Mouse (Mus musculus) liver, embryonic 14.5 days (tissue): ENCODE measurements at regions not wholly inside any gene's neighbourhood (a gene's known extent, or its start where the extent isn't known, plus 50 kb on each side); places are given as distances from the start of the nearest gene placed in this dataset.
A peak's percentile ranks its signal among the peaks of the same experiment; 100 is the strongest.

Experiments
- ATAC-seq: fragments of 200-750 bp; cut with Nextera tagmentation; 2 replicates; pipeline ENCODE4 v1.8.0; 2017; ENCODE audit warnings: moderate number of reproducible peaks, mild to moderate bottlenecking, moderate library complexity; ENCODE audit not compliant: insufficient read depth
- DNase-seq, 3 experiments: peaks; one replicate each; pipeline ENCODE4 v3.0.0-alpha.2; 2012 to 2013; ENCODE audit warnings: low read depth in 3 of 3, low spot score in 3 of 3
- H3K27ac ChIP-seq: fragments of 300-500 bp; sonication (generic); 2 replicates; pipeline ENCODE4 v1.5.1; 2014; ENCODE audit warnings: moderate library complexity, mild to moderate bottlenecking, control low read depth, inconsistent platforms
- H3K27me3 ChIP-seq: fragments of 300-500 bp; sonication (generic); 2 replicates; pipeline ENCODE4 v1.6.1; 2014; ENCODE audit warnings: mild to moderate bottlenecking, low read length, moderate library complexity; ENCODE audit not compliant: control insufficient read depth, insufficient read depth
- H3K36me3 ChIP-seq: fragments of 300-500 bp; sonication (generic); replicated peaks from 2 replicates; pipeline ENCODE4 v1.6.1; 2014; ENCODE audit warnings: low read depth; ENCODE audit not compliant: control insufficient read depth, insufficient read depth
- H3K4me1 ChIP-seq, 2 experiments: fragments of 200-500 bp in 1 of 2; fragments of 300-500 bp in 1 of 2; sonication (generic) in 1 of 2; replicated peaks; 2 replicates each; pipeline ENCODE4 v1.6.1; 2012 to 2014; ENCODE audit warnings: antibody characterized with exemption in 1 of 2, inconsistent platforms in 1 of 2, low read length in 1 of 2; ENCODE audit not compliant: control insufficient read depth in 2 of 2, insufficient read depth in 2 of 2
- H3K4me2 ChIP-seq: fragments of 300-500 bp; sonication (generic); 2 replicates; pipeline ENCODE4 v1.6.1; 2014; ENCODE audit warnings: low read depth, mild to moderate bottlenecking, control low read depth, moderate library complexity
- H3K4me3 ChIP-seq, 2 experiments: fragments of 200-500 bp in 1 of 2; fragments of 300-500 bp in 1 of 2; sonication (generic) in 1 of 2; 2 replicates each; pipeline ENCODE4 v1.5.1; 2012 to 2014; ENCODE audit warnings: low read depth in 2 of 2, low read length in 2 of 2, mild to moderate bottlenecking in 2 of 2, control low read depth in 1 of 2, inconsistent platforms in 1 of 2, moderate library complexity in 1 of 2; ENCODE audit not compliant: insufficient read depth in 1 of 2
- H3K9ac ChIP-seq: fragments of 300-500 bp; sonication (generic); replicated peaks from 2 replicates; pipeline ENCODE4 v1.6.1; 2014; ENCODE audit warnings: mild to moderate bottlenecking, control low read depth, moderate library complexity
- H3K9me3 ChIP-seq: fragments of 300-500 bp; sonication (generic); 2 replicates; pipeline ENCODE4 v1.6.1; 2016; ENCODE audit warnings: low read length, mixed read lengths; ENCODE audit not compliant: control insufficient read depth
- CTCF ChIP-seq: IDR thresholded peaks from 2 replicates; pipeline ENCODE4 v1.5.1; 2016; ENCODE audit warnings: antibody characterized with exemption, low read depth, control low read depth
- EP300 ChIP-seq: IDR thresholded peaks from 2 replicates; pipeline ENCODE4 v1.6.1; 2016; ENCODE audit warnings: antibody characterized with exemption, low read depth
- WGBS: fragments of 180-500 bp; shearing (Covaris S2); extraction: QIAGEN DNeasy Blood & Tissue Kit; methylation state at CpG from one replicate; pipeline ENCODE4 v1.1.7; 2014; ENCODE audit not compliant: insufficient replicate concordance; 5-methylcytosine and 5-hydroxymethylcytosine counted together

GRCm38 (mm10) chr1:151130845-151131626, 51.3 kb upstream of the Gm47985 start:
- 57% methylated on average over 5 of the region's 5 CpGs for WGBS
- H3K36me3 ChIP-seq, result no peaks in the 10 kb centered on the region
- no peak for TF ChIP-seq EP300
- TF ChIP-seq CTCF, result no peak
- DNase-seq, result no peak
- no peak overlapping the region for H3K27ac ChIP-seq
- no peaks in the 10 kb centered on the region for H3K9me3 ChIP-seq
- H3K4me1 ChIP-seq, result peaks cover 41 to 50% of the 10 kb centered on the region in 2 experiments
- H3K4me3 ChIP-seq, result no peak overlapping the region
- H3K27me3 ChIP-seq, result no peaks in the 10 kb centered on the region
- peak overlapping the region; percentile 5 for H3K9ac ChIP-seq
- no peak for ATAC-seq
- peak overlapping the region; percentile 50 for H3K4me2 ChIP-seq

GRCm38 (mm10) chr1:151131627-151132284, 50.6 kb upstream of the Gm47985 start:
- no peak overlapping the region for H3K4me3 ChIP-seq
- DNase-seq, result peak in 1 of 3 experiments; percentile 36

More at GRCm38 (mm10) chr1:151131627-151132284, 50.6 kb upstream of the Gm47985 start:
- Histone ChIP-seq H3K27ac (no peak overlapping the region), H3K9ac (peak overlapping the region; percentile 5), H3K36me3 (no peaks in the 10 kb centered on the region), H3K4me2 (peak overlapping the region; percentile 50), H3K9me3 (no peaks in the 10 kb centered on the region), H3K4me1 (peaks cover 38 to 44% of the 10 kb centered on the region in 2 experiments), H3K27me3 (no peaks in the 10 kb centered on the region)
- WGBS, result 31% methylated on average over 4 of the region's 4 CpGs
- TF ChIP-seq EP300 (no peak), CTCF (no peak)
- ATAC-seq, result peak; percentile 62
